Mouse (Mus musculus) spleen, adult 2 months (tissue): ENCODE measurements at regions not wholly inside any gene's neighbourhood (a gene's known extent, or its start where the extent isn't known, plus 50 kb on each side); places are given as distances from the start of the nearest gene placed in this dataset.
"Not testable (repeated sequence)": the region's sequence is repeated elsewhere in the genome, so short reads cannot be mapped to it uniquely, and the experiment has no call there.

Source experiments
- DNase-seq, 2 experiments: peaks; one replicate each; pipeline versions ENCODE4 v3.0.0 to v3.0.0-alpha.2; 2012 to 2021; ENCODE audit warnings: low spot score in 2 of 2, low read depth in 1 of 2
- H3K27ac ChIP-seq: fragments of 200-500 bp; 2 replicates; pipeline ENCODE4 v1.5.1; 2012; ENCODE audit warnings: low read length, inconsistent platforms; ENCODE audit not compliant: insufficient read depth
- H3K27me3 ChIP-seq: fragments of 200-500 bp; 2 replicates; pipeline ENCODE4 v1.6.1; 2012; ENCODE audit warnings: mild to moderate bottlenecking, moderate library complexity, low read length, inconsistent platforms; ENCODE audit not compliant: control insufficient read depth, insufficient read depth
- H3K36me3 ChIP-seq: fragments of 200-500 bp; 2 replicates; pipeline ENCODE4 v1.6.1; 2012; ENCODE audit warnings: mild to moderate bottlenecking, low read length, inconsistent platforms; ENCODE audit not compliant: control insufficient read depth, insufficient read depth
- H3K4me1 ChIP-seq: fragments of 200-500 bp; 2 replicates; pipeline ENCODE4 v1.6.1; 2011; ENCODE audit warnings: inconsistent platforms; ENCODE audit not compliant: control insufficient read depth, insufficient read depth, insufficient read length
- H3K4me3 ChIP-seq: fragments of 200-500 bp; 2 replicates; pipeline ENCODE4 v1.5.1; 2011; ENCODE audit warnings: mild to moderate bottlenecking, inconsistent platforms; ENCODE audit not compliant: insufficient read depth, insufficient read length; ENCODE audit errors: extremely low read depth
- CTCF ChIP-seq: fragments of 200-500 bp; IDR thresholded peaks from 2 replicates; pipeline ENCODE4 v1.5.1; 2011; ENCODE audit warnings: mild to moderate bottlenecking, inconsistent platforms; ENCODE audit not compliant: insufficient read depth, insufficient read length, insufficient replicate concordance; ENCODE audit errors: extremely low read depth
- POLR2A ChIP-seq: fragments of 200-500 bp; IDR thresholded peaks from 2 replicates; pipeline ENCODE4 v1.6.1; 2011; ENCODE audit warnings: low read depth, low read length, inconsistent platforms
- WGBS: fragments of 180-500 bp; shearing (Covaris S2); methylation state at CpG from one replicate; pipeline ENCODE4 v1.1.7; 2018; 5-methylcytosine and 5-hydroxymethylcytosine counted together

DNA sequence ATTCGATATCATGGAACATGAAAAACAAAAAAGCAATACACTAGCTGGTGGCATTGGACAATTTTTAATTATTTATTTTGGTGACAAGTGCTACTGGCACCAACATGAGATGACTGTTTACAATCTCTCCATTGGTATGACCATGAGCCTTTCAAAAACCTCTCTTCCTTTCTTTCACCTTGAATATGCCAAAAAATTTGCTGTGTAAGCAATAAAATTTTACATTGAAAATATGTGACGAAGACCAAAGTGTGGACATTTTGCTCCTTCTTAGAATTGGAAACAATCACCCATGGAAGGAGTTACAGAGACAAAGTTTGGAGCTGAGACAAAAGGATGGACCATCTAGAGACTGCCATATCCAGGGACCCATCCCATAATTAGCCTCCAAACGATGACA is 83.4 kb upstream of the Gm49339 start:
- not testable (repeated sequence) for H3K27ac ChIP-seq, H3K4me1 ChIP-seq, DNase-seq, H3K4me3 ChIP-seq, H3K27me3 ChIP-seq, H3K36me3 ChIP-seq
- WGBS, result 84% methylated on average over 3 of the region's 3 CpGs

DNA sequence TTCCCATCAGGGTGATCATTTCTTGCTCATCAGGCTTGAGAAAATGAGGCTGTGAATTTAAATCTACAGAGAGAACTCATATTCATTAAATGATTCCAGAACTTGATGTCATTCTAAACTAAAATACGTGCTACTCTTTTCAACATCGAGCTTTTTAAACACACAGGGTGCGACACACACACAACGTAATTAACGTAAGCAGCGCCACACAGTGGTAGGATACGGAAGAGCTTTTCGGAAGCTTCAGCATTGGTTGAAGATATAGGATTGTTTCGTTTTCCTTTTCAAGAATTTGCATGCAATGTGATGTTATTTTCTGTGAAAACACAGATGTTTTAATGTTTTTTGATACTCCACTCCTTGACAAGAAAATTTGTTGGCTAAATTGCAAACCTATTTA is 75.3 kb upstream of the Gm49339 start:
- WGBS, result 2% methylated on average over 9 of the region's 9 CpGs

DNA sequence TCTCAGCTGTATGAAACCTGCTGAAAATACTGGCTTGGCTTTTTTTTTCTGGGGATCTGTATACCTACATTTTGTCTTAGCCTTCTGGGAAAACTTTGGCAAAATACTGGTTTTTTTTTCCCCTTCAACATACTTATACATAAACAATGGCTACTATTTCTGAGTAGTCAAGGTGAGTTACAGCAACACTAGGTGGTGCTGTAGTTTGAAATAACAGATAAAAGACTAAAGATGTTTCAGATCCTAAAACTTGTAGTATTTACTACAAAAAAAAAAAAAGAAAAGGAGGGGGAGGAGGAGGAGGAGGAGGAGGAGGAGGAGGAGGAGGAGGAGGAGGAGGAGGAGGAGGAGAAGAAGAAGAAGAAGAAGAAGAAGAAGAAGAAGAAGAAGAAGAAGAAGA is 67.6 kb upstream of the Gm49339 start:
- TF ChIP-seq POLR2A (no peak), CTCF (no peak)
- H3K27me3 ChIP-seq, result no peaks in the 10 kb centered on the region
- DNase-seq, result no peak
- H3K4me1 ChIP-seq, result no peaks in the 10 kb centered on the region
- H3K4me3 ChIP-seq, result no peak overlapping the region
- no peaks in the 10 kb centered on the region for H3K36me3 ChIP-seq
- H3K27ac ChIP-seq, result no peak overlapping the region

More for the DNA sequence above, 75.3 kb upstream of the Gm49339 start:
- H3K36me3 ChIP-seq, result no peaks in the 10 kb centered on the region
- H3K4me1 ChIP-seq, result no peaks in the 10 kb centered on the region
- peak; percentile 21 to 27 for DNase-seq
- H3K4me3 ChIP-seq, result no peak overlapping the region
- no peak overlapping the region for H3K27ac ChIP-seq
- TF ChIP-seq POLR2A (no peak), CTCF (peak; percentile 32; the same call in 1 of the 2 replicates)
- H3K27me3 ChIP-seq, result no peaks in the 10 kb centered on the region

DNA sequence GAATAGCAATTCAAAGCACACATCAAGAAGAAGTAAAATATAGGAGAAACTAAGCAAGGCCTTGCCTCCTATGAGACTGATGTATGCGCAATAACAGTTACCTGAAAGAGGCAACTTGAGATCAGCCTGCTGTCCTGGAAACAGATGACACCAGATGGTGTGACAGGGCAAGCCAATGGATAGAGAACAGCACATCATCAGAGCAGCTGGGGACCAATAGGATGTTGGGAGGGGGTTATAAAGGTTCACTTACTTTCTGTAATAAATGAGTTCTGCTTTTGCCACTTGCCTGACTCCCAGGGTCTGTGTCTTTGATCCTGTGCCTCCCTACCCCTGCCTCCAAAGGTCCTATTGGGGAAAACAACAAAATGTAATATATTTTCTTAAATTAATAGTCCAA is 65.9 kb upstream of the Gm49339 start:
- peak; percentile 7 to 50 for DNase-seq
- TF ChIP-seq CTCF (no peak), POLR2A (no peak)
- H3K27me3 ChIP-seq, result no peaks in the 10 kb centered on the region
- H3K4me1 ChIP-seq, result no peaks in the 10 kb centered on the region
- H3K27ac ChIP-seq, result no peak overlapping the region
- no peaks in the 10 kb centered on the region for H3K36me3 ChIP-seq
- no peak overlapping the region for H3K4me3 ChIP-seq
- 88% methylated on average over 1 of the region's 1 CpGs for WGBS

DNA sequence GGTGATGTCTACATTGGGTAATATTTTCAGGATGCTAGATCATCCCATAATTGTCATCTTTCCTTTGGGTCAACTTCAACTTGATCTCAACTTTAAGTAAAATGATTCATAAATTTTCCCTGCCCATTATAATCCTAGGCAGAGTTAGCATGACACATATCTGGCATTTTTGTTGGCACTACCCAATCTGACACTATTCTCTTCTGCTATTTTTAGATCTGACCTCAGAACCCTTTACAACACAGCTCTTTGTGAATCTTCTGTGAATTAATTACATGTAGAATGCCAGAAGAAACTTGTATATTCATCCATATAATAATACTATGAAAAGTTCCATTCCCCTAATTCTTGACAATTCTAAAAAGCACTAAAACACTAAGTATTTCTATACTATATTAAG is 63.7 kb upstream of the Gm49339 start:
- no peaks in the 10 kb centered on the region for H3K36me3 ChIP-seq
- H3K4me3 ChIP-seq, result no peak overlapping the region
- no peak for DNase-seq
- H3K27ac ChIP-seq, result no peak overlapping the region
- H3K27me3 ChIP-seq, result no peaks in the 10 kb centered on the region
- no peak for TF ChIP-seq CTCF
- TF ChIP-seq POLR2A, result no peak
- H3K4me1 ChIP-seq, result no peaks in the 10 kb centered on the region

DNA sequence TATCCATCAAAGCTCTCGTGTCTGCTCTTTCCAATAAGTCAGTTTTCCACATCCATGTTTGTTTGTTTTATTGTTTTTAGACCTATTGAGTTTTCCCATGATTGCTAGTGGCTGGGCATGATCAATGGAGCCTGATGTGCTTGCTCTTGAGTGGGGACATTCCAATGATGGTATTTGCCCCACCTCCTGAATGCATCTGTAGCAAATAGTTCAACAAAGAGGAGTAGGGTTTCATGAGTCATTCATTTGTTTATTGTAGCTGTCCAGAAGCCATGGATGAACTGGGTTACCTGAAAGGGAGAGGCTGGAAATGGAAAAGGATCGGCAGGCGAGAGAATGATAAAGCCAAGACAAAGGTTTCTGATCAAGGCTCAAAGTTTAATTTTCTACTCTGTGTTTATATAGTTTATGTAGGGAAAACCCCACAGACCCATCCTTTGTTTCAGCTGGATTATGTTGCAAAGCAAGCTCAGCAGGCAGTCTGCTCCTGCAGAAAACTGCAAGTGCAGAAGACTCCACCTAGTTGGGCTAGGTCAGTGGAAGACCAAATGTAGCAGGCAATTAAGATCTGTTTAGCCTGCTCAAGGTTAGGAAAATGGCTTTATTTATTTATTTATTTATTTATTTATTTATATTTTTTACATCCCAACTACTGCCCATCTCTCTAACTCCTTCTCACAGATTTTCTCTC is 63.0 kb upstream of the Gm49339 start:
- no peak overlapping the region for H3K4me3 ChIP-seq
- H3K27ac ChIP-seq, result no peak overlapping the region
- H3K4me1 ChIP-seq, result no peaks in the 10 kb centered on the region
- TF ChIP-seq POLR2A (no peak), CTCF (no peak)
- no peaks in the 10 kb centered on the region for H3K27me3 ChIP-seq
- WGBS, result 90% methylated on average over 3 of the region's 3 CpGs
- no peak for DNase-seq
- H3K36me3 ChIP-seq, result no peaks in the 10 kb centered on the region

DNA sequence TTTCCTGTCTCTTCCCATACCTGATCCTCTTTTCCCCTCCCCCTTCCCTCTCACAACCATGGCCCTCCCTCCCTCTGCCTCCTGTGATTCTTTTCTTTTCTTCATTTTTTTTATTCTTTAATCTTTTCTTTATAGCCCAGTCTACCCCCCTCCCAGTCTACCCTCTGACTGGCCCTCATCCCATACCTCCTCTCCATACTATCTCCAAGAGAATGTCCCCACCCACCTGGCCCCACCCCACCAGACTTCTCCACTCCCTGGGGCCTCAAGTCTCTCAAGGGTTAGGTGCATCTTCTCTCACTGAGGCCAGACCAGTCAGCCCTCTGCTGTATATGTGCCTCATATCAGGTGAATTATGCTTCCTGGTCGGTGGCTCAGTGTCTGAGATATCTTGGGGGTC is 61.9 kb upstream of the Gm49339 start:
- H3K27ac ChIP-seq, result no peak overlapping the region
- no peak overlapping the region for H3K4me3 ChIP-seq
- 76% methylated on average over 1 of the region's 1 CpGs for WGBS
- H3K27me3 ChIP-seq, result no peaks in the 10 kb centered on the region
- no peak for TF ChIP-seq POLR2A
- TF ChIP-seq CTCF, result no peak
- no peaks in the 10 kb centered on the region for H3K4me1 ChIP-seq
- no peak for DNase-seq
- no peaks in the 10 kb centered on the region for H3K36me3 ChIP-seq
